Mouse (Mus musculus): Measurements from ENCODE around the gene Olfr309.
"Not testable (repeated sequence)": the region's sequence is repeated elsewhere in the genome, so short reads cannot be mapped to it uniquely, and the experiment has no call there.

Olfr309 gene

GRCm38 (mm10) chr7:86313608-86314007 lies at the start of gene Olfr309:
Gene Olfr309, minus strand, starts transcription at chr7:86313708.
- no peak for DNase-seq (ENCODE audit: low read depth)

- not testable (repeated sequence) for DNase-seq (ENCODE audit: low read depth)
These were observed 32.8 kb upstream of the Olfr309 start for GRCm38 (mm10) chr7:86346296-86346695.

GRCm38 (mm10) chr7:86344253-86344652 lies 30.7 kb upstream of the Olfr309 start:
- DNase-seq (ENCODE audit: low read depth) = no peak

DNA sequence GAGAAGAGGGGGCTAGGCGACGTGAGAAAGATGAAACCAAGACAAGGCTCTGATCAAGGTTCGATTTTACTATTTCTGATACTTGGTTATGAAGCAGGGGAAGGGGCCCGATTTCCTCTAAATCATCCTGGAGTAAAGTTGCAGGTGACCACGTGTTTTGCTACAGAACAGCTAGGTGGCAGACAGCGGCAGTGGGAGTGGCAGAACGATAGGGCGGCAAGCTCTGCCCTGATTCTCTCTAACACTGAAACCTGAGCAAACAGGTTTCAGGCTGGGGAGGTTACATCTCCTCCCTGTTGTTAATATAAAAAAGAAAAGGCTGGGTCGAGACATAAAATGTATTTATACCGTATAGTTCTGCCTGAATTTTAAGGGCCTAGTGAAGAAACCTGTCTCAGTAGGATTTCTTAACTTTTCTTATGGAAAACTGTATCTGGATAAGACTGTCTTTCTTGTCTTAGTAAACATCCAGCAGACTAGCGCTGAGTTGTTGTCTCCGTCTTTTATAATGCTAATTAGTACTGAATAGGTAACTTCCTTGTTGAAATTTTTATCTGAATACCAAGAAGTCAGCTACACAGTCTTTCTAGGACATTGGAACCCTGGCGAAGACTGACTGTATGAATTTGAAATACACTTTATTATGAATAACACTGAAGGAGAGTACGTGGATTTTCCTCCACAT lies 29.5 kb upstream of the Olfr309 start:
- DNase-seq (ENCODE audit: low read depth) = no peak

- no peak for DNase-seq (ENCODE audit: low read depth)
These were observed 24.0 kb upstream of the Olfr309 start, which contains the start of gene Olfr307 for GRCm38 (mm10) chr7:86337486-86337885. Gene Olfr307, minus strand, starts transcription at chr7:86337586.

GRCm38 (mm10) chr7:86325530-86325929 lies 12.0 kb upstream of the Olfr309 start, which contains the start of gene Olfr308:
Gene Olfr308, minus strand, starts transcription at chr7:86325630.
- no peak for DNase-seq (ENCODE audit: low read depth)

GRCm38 (mm10) chr7:86321323-86321722 lies 7.8 kb upstream of the Olfr309 start:
- no peak for DNase-seq (ENCODE audit: low read depth)

DNA sequence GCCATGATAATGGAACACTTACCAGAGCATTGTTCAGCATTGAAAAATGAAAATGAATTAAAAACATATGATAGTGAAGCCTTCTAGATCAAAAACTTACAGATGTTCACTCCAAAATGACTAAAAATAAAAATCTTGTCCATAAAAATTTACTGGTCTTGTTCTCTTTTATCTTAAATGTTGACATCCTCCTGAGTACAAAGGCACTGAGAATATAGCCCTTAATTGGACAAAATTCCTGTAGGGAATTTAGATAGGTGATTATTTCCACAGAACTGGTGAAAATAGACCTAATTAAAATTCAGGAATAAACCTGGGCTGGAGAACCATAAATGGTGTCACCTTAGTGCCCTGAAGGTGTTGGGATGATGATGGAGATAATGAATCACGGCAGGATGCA lies 36.4 kb downstream of the Olfr309 start, which contains the start of gene Olfr310:
Gene Olfr310, minus strand, starts transcription at position 101 of the 400 bp plus-strand sequence.
- no peak for DNase-seq (ENCODE audit: low read depth)
